Comparison of ENCODE assay signal across 8 mouse cellular contexts in genomic region chr16:4567912-4568311, GRCm38 (mm10). TPM values are rescaled to one million over a fixed set of nuclear protein-coding genes. Genes with fewer than 3 reads are reported as not detected.
A peak's percentile ranks its signal among the peaks of the same experiment; 100 is the strongest.
DNase-seq lines count a peak whose midpoint lies in the region; ATAC-seq and TF ChIP-seq lines count a peak whose summit lies in the region.
"Had no signal": no experiment of that assay in that cellular context is flagged by ENCODE, and none has a peak within 500 bp of the region (broad histone marks: within the 10 kb centered on the region; RNA-seq: fewer than 3 reads in every experiment).

No protein-coding gene starts in this region.

- intact Hi-C loops in left cerebral cortex, postnatal 36 days (cut with DNase I), result loop anchor here (1.0 kb wide), 1 partner anchor 39 kb away; no protein-coding TSS in a partner anchor

- H3K27me3 ChIP-seq in intestine, embryonic 15.5 days (replicated peaks), result no peaks in the 10 kb centered on the region
- H3K27me3 ChIP-seq in midbrain, embryonic 12.5 days, result no peaks in the 10 kb centered on the region; the same call in 1 of the 2 replicates
- no peaks in the 10 kb centered on the region for H3K27me3 ChIP-seq in spleen, adult 2 months (ENCODE audit: control insufficient read depth, insufficient read depth, low read length)
- H3K27me3 ChIP-seq: lung, embryonic 15.5 days had no signal

- no peaks in the 10 kb centered on the region for H3K36me3 ChIP-seq in intestine, embryonic 15.5 days
- H3K36me3 ChIP-seq in midbrain, embryonic 12.5 days, result no peaks in the 10 kb centered on the region
- H3K36me3 ChIP-seq in spleen, adult 2 months (ENCODE audit: control insufficient read depth, insufficient read depth, low read length), result no peaks in the 10 kb centered on the region
- H3K36me3 ChIP-seq: lung, embryonic 15.5 days had no signal

- no peak overlapping the region for H3K4me3 ChIP-seq in intestine, embryonic 15.5 days (replicated peaks)
- no peak overlapping the region for H3K4me3 ChIP-seq in midbrain, embryonic 12.5 days
- no peak overlapping the region for H3K4me3 ChIP-seq in spleen, adult 2 months (ENCODE audit: extremely low read depth, insufficient read depth, insufficient read length)
- H3K4me3 ChIP-seq: lung, embryonic 15.5 days had no signal

- TF ChIP-seq CTCF in spleen, adult 2 months (IDR thresholded peaks at IDR 0.05; ENCODE audit: extremely low read depth, insufficient read depth, insufficient read length, insufficient replicate concordance), result peak; percentile 74; the same call in 1 of the 2 replicates

- 24% methylated on average over 4 of the region's 4 CpGs for WGBS in intestine, embryonic 15.5 days
- 17% methylated on average over 4 of the region's 4 CpGs for WGBS in midbrain, embryonic 12.5 days
- WGBS in spleen, adult 2 months, result 22% methylated on average over 4 of the region's 4 CpGs

- peak; percentile 72 for DNase-seq in T-cell, adult 2 months (ENCODE audit: low spot score)
- DNase-seq in cerebellum, adult 9-10 months, result peak; percentile 80
- DNase-seq in frontal cortex, postnatal 36 days (ENCODE audit: low spot score in 2 of 2), result peak; percentile 65 to 70
- DNase-seq in left cerebral cortex, postnatal 36 days (ENCODE audit: low spot score in 2 of 2), result peak; percentile 36 to 64
- DNase-seq in spleen, adult 2 months (ENCODE audit: low read depth in 1 of 2, low spot score in 2 of 2), result peak in 1 of 2 experiments; percentile 74

- no peak overlapping the region for H3K27ac ChIP-seq in intestine, embryonic 15.5 days
- H3K27ac ChIP-seq in midbrain, embryonic 12.5 days (replicated peaks), result no peak overlapping the region
- no peak overlapping the region for H3K27ac ChIP-seq in spleen, adult 2 months (ENCODE audit: insufficient read depth, low read length)
- H3K27ac ChIP-seq: lung, embryonic 15.5 days had no signal

- no peak overlapping the region for H3K4me2 ChIP-seq in intestine, embryonic 15.5 days (replicated peaks)
- no peak overlapping the region for H3K4me2 ChIP-seq in midbrain, embryonic 12.5 days (replicated peaks)
- H3K4me2 ChIP-seq: lung, embryonic 15.5 days had no signal

- H3K4me1 ChIP-seq in intestine, embryonic 15.5 days (replicated peaks), result 0 out of 2 replicates have a peak, but pooled peaks cover 5% of the 10 kb centered on the region
- peaks cover 7% of the 10 kb centered on the region; the same call in 1 of the 2 replicates for H3K4me1 ChIP-seq in midbrain, embryonic 12.5 days
- H3K4me1 ChIP-seq in spleen, adult 2 months (ENCODE audit: control insufficient read depth, insufficient read depth, insufficient read length), result no peaks in the 10 kb centered on the region

- no peak overlapping the region for H3K9ac ChIP-seq in intestine, embryonic 15.5 days
- H3K9ac ChIP-seq in midbrain, embryonic 12.5 days (replicated peaks), result no peak overlapping the region
- H3K9ac ChIP-seq: lung, embryonic 15.5 days had no signal

- no peak for TF ChIP-seq POLR2A in spleen, adult 2 months (IDR thresholded peaks at IDR 0.05; ENCODE audit: low read depth, low read length)

- ATAC-seq in intestine, embryonic 15.5 days, result peak; percentile 71
- peak; percentile 56 for ATAC-seq in midbrain, embryonic 12.5 days (ENCODE audit: low FRiP score, low read depth)

- no peaks in the 10 kb centered on the region for H3K9me3 ChIP-seq in intestine, embryonic 15.5 days
- H3K9me3 ChIP-seq in midbrain, embryonic 12.5 days, result no peaks in the 10 kb centered on the region
- H3K9me3 ChIP-seq: lung, embryonic 15.5 days had no signal

RNA-seq across cellular contexts. Expression of gene Tfap4, which starts 8.3 kb away (rescaled TPM):
- 27.9 and 28.8 TPM in 2 replicates for polyA plus RNA-seq in intestine, embryonic 15.5 days (2015; fragmentation: Nextera tagmentation; extraction: Ambion mirVana)
- total RNA-seq in left cerebral cortex, postnatal 36 days (2021), result 1 to 10 TPM; 3.3 TPM
- polyA plus RNA-seq in midbrain, embryonic 12.5 days (2016; fragmentation: Nextera tagmentation; extraction: Ambion mirVana), result 17.8 and 19.2 TPM in 2 replicates
- polyA plus RNA-seq in spleen, adult 2 months (2012; rRNA removed), result 5.6 and 8.7 TPM in 2 replicates

RNA-seq across cellular contexts. Expression of gene Srl, which starts 26.3 kb away (rescaled TPM):
- 7.7 and 11.5 TPM in 2 replicates for polyA plus RNA-seq in intestine, embryonic 15.5 days (2015; fragmentation: Nextera tagmentation; extraction: Ambion mirVana)
- 1 to 10 TPM; 6.7 to 9.6 TPM for total RNA-seq in left cerebral cortex, postnatal 36 days (2021)
- 21.5 and 22.1 TPM in 2 replicates for polyA plus RNA-seq in midbrain, embryonic 12.5 days (2016; fragmentation: Nextera tagmentation; extraction: Ambion mirVana)
- polyA plus RNA-seq in spleen, adult 2 months (2012; rRNA removed), result 0.53 and 0.68 TPM in 2 replicates

RNA-seq across cellular contexts. Expression of gene Glis2, which starts 26.6 kb away (rescaled TPM):
- 21.4 and 23.5 TPM in 2 replicates for polyA plus RNA-seq in intestine, embryonic 15.5 days (2015; fragmentation: Nextera tagmentation; extraction: Ambion mirVana)
- total RNA-seq in left cerebral cortex, postnatal 36 days (2021), result 10 to 100 TPM; 12.0 to 13.2 TPM
- 28.2 and 35.6 TPM in 2 replicates for polyA plus RNA-seq in midbrain, embryonic 12.5 days (2016; fragmentation: Nextera tagmentation; extraction: Ambion mirVana)
- polyA plus RNA-seq in spleen, adult 2 months (2012; rRNA removed), result 11.9 and 14.1 TPM in 2 replicates

RNA-seq across cellular contexts. Expression of gene Pam16, which starts 56.9 kb away (rescaled TPM):
- 74.5 and 84.3 TPM in 2 replicates for polyA plus RNA-seq in intestine, embryonic 15.5 days (2015; fragmentation: Nextera tagmentation; extraction: Ambion mirVana)
- 10 to 100 TPM; 75.3 to 86.0 TPM for total RNA-seq in left cerebral cortex, postnatal 36 days (2021)
- 112 and 123 TPM in 2 replicates for polyA plus RNA-seq in midbrain, embryonic 12.5 days (2016; fragmentation: Nextera tagmentation; extraction: Ambion mirVana)
- 8.2 and 9.5 TPM in 2 replicates for polyA plus RNA-seq in spleen, adult 2 months (2012; rRNA removed)
